In genomic region chr3:118537676-118538075, GRCm38 (mm10) we compare ENCODE assay signal across 23 mouse cellular contexts. TPM values are rescaled to one million over a fixed set of nuclear protein-coding genes. Genes with fewer than 3 reads are reported as not detected.
DNase-seq lines count a peak whose midpoint lies in the region; ATAC-seq lines count a peak whose summit lies in the region.
"Had no signal": no experiment of that assay in that cellular context is flagged by ENCODE, and none has a peak within 500 bp of the region (broad histone marks: within the 10 kb centered on the region; RNA-seq: fewer than 3 reads in every experiment).

No protein-coding gene starts in this region.

- no peaks in the 10 kb centered on the region for H3K9me3 ChIP-seq in hindbrain, embryonic 14.5 days (ENCODE audit: control insufficient read depth, low read length)
- H3K9me3 ChIP-seq in hindbrain, embryonic 13.5 days = no peaks in the 10 kb centered on the region
- no peaks in the 10 kb centered on the region for H3K9me3 ChIP-seq in forebrain, embryonic 14.5 days (replicated peaks; ENCODE audit: control insufficient read depth, low read length)
- no peaks in the 10 kb centered on the region for H3K9me3 ChIP-seq in kidney, embryonic 16.5 days (ENCODE audit: low read length)
- H3K9me3 ChIP-seq: hindbrain, embryonic 10.5 days; intestine, embryonic 15.5 days; liver, embryonic 12.5 days; neural tube, embryonic 15.5 days; stomach, embryonic 15.5 days had no signal

- no peaks in the 10 kb centered on the region for H3K4me1 ChIP-seq in hindbrain, embryonic 14.5 days (replicated peaks; ENCODE audit: control insufficient read depth, insufficient read depth, low read length)
- H3K4me1 ChIP-seq in hindbrain, embryonic 13.5 days (replicated peaks) = no peaks in the 10 kb centered on the region
- H3K4me1 ChIP-seq in forebrain, embryonic 14.5 days (ENCODE audit: control insufficient read depth, insufficient read depth, low read length) = no peaks in the 10 kb centered on the region
- H3K4me1 ChIP-seq in kidney, embryonic 16.5 days (ENCODE audit: insufficient read depth, low read length) = no peaks in the 10 kb centered on the region
- H3K4me1 ChIP-seq: intestine, embryonic 15.5 days; liver, embryonic 12.5 days; neural tube, embryonic 15.5 days; stomach, embryonic 15.5 days had no signal

- no peak overlapping the region for H3K4me3 ChIP-seq in hindbrain, embryonic 14.5 days (replicated peaks; ENCODE audit: low read length)
- no peak overlapping the region for H3K4me3 ChIP-seq in hindbrain, embryonic 13.5 days
- no peak overlapping the region for H3K4me3 ChIP-seq in forebrain, embryonic 14.5 days (ENCODE audit: low read depth, low read length)
- no peak overlapping the region for H3K4me3 ChIP-seq in kidney, embryonic 16.5 days (ENCODE audit: low read length)
- H3K4me3 ChIP-seq: hindbrain, embryonic 10.5 days; intestine, embryonic 15.5 days; liver, embryonic 12.5 days; neural tube, embryonic 15.5 days; stomach, embryonic 15.5 days had no signal

- no peak for DNase-seq in hindbrain, embryonic 14.5 days (ENCODE audit: low spot score)
- DNase-seq in right cerebral cortex, postnatal 4 days = peak; percentile 51
- DNase-seq in right cerebral cortex, adult 18-20 months = no peak
- peak; percentile 24 for DNase-seq in forebrain, embryonic 14.5 days (ENCODE audit: low spot score)
- DNase-seq in kidney, adult 8-10 months = no peak
- DNase-seq: adrenal gland, postnatal 25 days; cerebellum, adult 18-20 months; gastrocnemius, postnatal 10 days; heart, postnatal 14 days; kidney, adult 9 months; kidney, postnatal 25 days; liver, postnatal 0 days; lung, postnatal 36 days; midbrain, embryonic 14.5 days had no signal

- H3K27ac ChIP-seq in hindbrain, embryonic 14.5 days = no peak overlapping the region
- H3K27ac ChIP-seq in hindbrain, embryonic 13.5 days = no peak overlapping the region
- no peak overlapping the region for H3K27ac ChIP-seq in forebrain, embryonic 14.5 days (ENCODE audit: low read depth, low read length)
- H3K27ac ChIP-seq in kidney, embryonic 16.5 days (ENCODE audit: low read length) = no peak overlapping the region
- H3K27ac ChIP-seq: hindbrain, embryonic 10.5 days; hindbrain, postnatal 0 days; intestine, embryonic 15.5 days; liver, embryonic 12.5 days; neural tube, embryonic 15.5 days; stomach, embryonic 15.5 days had no signal

- ATAC-seq in hindbrain, embryonic 14.5 days (ENCODE audit: low FRiP score) = 0 out of 2 replicates have a peak, but pooled peaks have one; percentile 27
- no peak for ATAC-seq in hindbrain, embryonic 13.5 days (ENCODE audit: low FRiP score)
- peak; percentile 37; the same call in 1 of the 2 replicates for ATAC-seq in forebrain, embryonic 14.5 days
- ATAC-seq in kidney, embryonic 16.5 days (ENCODE audit: low FRiP score, low TSS enrichment) = no peak
- ATAC-seq: CD4-positive, CD25-positive, alpha-beta regulatory T cell, adult 4 months; hindbrain, postnatal 0 days; intestine, embryonic 15.5 days; liver, embryonic 12.5 days; liver, postnatal 0 days had no signal

- H3K36me3 ChIP-seq in hindbrain, embryonic 14.5 days (replicated peaks; ENCODE audit: control insufficient read depth, insufficient read depth) = no peaks in the 10 kb centered on the region
- H3K36me3 ChIP-seq in hindbrain, embryonic 13.5 days = no peaks in the 10 kb centered on the region
- H3K36me3 ChIP-seq in forebrain, embryonic 14.5 days (ENCODE audit: control insufficient read depth, insufficient read depth, low read length) = no peaks in the 10 kb centered on the region
- H3K36me3 ChIP-seq in kidney, embryonic 16.5 days (ENCODE audit: insufficient read depth, low read length) = no peaks in the 10 kb centered on the region
- H3K36me3 ChIP-seq: hindbrain, embryonic 10.5 days; intestine, embryonic 15.5 days; liver, embryonic 12.5 days; neural tube, embryonic 15.5 days; stomach, embryonic 15.5 days had no signal

- no peaks in the 10 kb centered on the region for H3K27me3 ChIP-seq in hindbrain, embryonic 14.5 days (ENCODE audit: control insufficient read depth, insufficient read depth, low read length)
- no peaks in the 10 kb centered on the region for H3K27me3 ChIP-seq in hindbrain, embryonic 13.5 days
- no peaks in the 10 kb centered on the region for H3K27me3 ChIP-seq in forebrain, embryonic 14.5 days (replicated peaks; ENCODE audit: control insufficient read depth, insufficient read depth, low read length)
- H3K27me3 ChIP-seq in kidney, embryonic 16.5 days (ENCODE audit: insufficient read depth, low read length) = no peaks in the 10 kb centered on the region
- H3K27me3 ChIP-seq: intestine, embryonic 15.5 days; liver, embryonic 12.5 days; neural tube, embryonic 15.5 days; stomach, embryonic 15.5 days had no signal

- H3K9ac ChIP-seq in hindbrain, embryonic 14.5 days = no peak overlapping the region
- no peak overlapping the region for H3K9ac ChIP-seq in hindbrain, embryonic 13.5 days
- no peak overlapping the region for H3K9ac ChIP-seq in forebrain, embryonic 14.5 days (ENCODE audit: low read length)
- H3K9ac ChIP-seq in kidney, embryonic 16.5 days (replicated peaks; ENCODE audit: low read length) = no peak overlapping the region
- H3K9ac ChIP-seq: intestine, embryonic 15.5 days; liver, embryonic 12.5 days; liver, postnatal 0 days; neural tube, embryonic 15.5 days; stomach, embryonic 15.5 days had no signal

- H3K4me2 ChIP-seq in hindbrain, embryonic 14.5 days (replicated peaks) = no peak overlapping the region
- no peak overlapping the region for H3K4me2 ChIP-seq in hindbrain, embryonic 13.5 days
- no peak overlapping the region for H3K4me2 ChIP-seq in forebrain, embryonic 14.5 days (ENCODE audit: low read length)
- H3K4me2 ChIP-seq in kidney, embryonic 16.5 days (replicated peaks; ENCODE audit: low read depth, low read length) = no peak overlapping the region
- H3K4me2 ChIP-seq: intestine, embryonic 15.5 days; liver, embryonic 12.5 days; neural tube, embryonic 15.5 days; stomach, embryonic 15.5 days had no signal

- 47% methylated on average over 2 of the region's 2 CpGs for WGBS in hindbrain, embryonic 14.5 days
- 44% methylated on average over 2 of the region's 2 CpGs for WGBS in hindbrain, embryonic 13.5 days
- WGBS in forebrain, embryonic 14.5 days = 1% methylated on average over 2 of the region's 2 CpGs
- WGBS in kidney, embryonic 16.5 days = 48% methylated on average over 2 of the region's 2 CpGs

RNA-seq across cellular contexts. Expression of gene Dpyd, which starts 24.3 kb away (rescaled TPM):
- 5.4 and 5.6 TPM in 2 replicates for polyA plus RNA-seq in hindbrain, embryonic 14.5 days (2014; fragmentation: Nextera tagmentation; extraction: Ambion mirVana)
- 4.3 and 5.0 TPM in 2 replicates for polyA plus RNA-seq in hindbrain, embryonic 13.5 days (2015; fragmentation: Nextera tagmentation; extraction: Ambion mirVana)
- polyA plus RNA-seq in forebrain, embryonic 14.5 days (2014; fragmentation: Nextera tagmentation; extraction: Ambion mirVana) = 3.0 and 4.6 TPM in 2 replicates
- 3.7 and 4.9 TPM in 2 replicates for polyA plus RNA-seq in kidney, embryonic 16.5 days (2015; fragmentation: Nextera tagmentation; extraction: Ambion mirVana)
- polyA plus RNA-seq: CD4-positive, CD25-positive, alpha-beta regulatory T cell, adult 4 months had no signal

Comparison
In these comparisons a context has a peak if more than half of its experiments do, and no peak if none do; other contexts are left out.
1. ATAC-seq: peak in hindbrain, embryonic 14.5 days (single experiment) and forebrain, embryonic 14.5 days (single experiment); none in hindbrain, embryonic 13.5 days (single experiment) and kidney, embryonic 16.5 days (single experiment).
2. DNase-seq: peak in right cerebral cortex, postnatal 4 days (single experiment) and forebrain, embryonic 14.5 days (single experiment); none in hindbrain, embryonic 14.5 days (single experiment), right cerebral cortex, adult 18-20 months (single experiment) and kidney, adult 8-10 months (0 of 2).